Mouse (Mus musculus) heart, embryonic 14.5 days (tissue): ENCODE measurements at regions not wholly inside any gene's neighbourhood (a gene's known extent, or its start where the extent isn't known, plus 50 kb on each side); places are given as distances from the start of the nearest gene placed in this dataset.
A peak's percentile ranks its signal among the peaks of the same experiment; 100 is the strongest.

Experiments
- ATAC-seq: fragments of 200-750 bp; cut with Nextera tagmentation; 2 replicates; pipeline ENCODE4 v1.8.0; 2017; ENCODE audit warnings: low read depth, moderate TSS enrichment; ENCODE audit not compliant: insufficient number of reproducible peaks, insufficient read depth, low FRiP score
- H3K27ac ChIP-seq, 2 experiments: fragments of 200-500 bp in 1 of 2; fragments of 300-500 bp in 1 of 2; sonication (generic) in 1 of 2; replicated peaks in 1 of 2; 2 replicates each; pipeline ENCODE4 v1.5.1; 2012 to 2014; ENCODE audit warnings: low read depth in 2 of 2, low read length in 2 of 2, control low read depth in 1 of 2, mild to moderate bottlenecking in 1 of 2, mixed read lengths in 1 of 2; ENCODE audit not compliant: control insufficient read depth in 1 of 2, insufficient read depth in 1 of 2
- H3K27me3 ChIP-seq: fragments of 300-500 bp; sonication (generic); 2 replicates; pipeline ENCODE4 v1.6.1; 2014; ENCODE audit warnings: mild to moderate bottlenecking, low read length, control low read depth; ENCODE audit not compliant: control insufficient read depth, insufficient read depth
- H3K36me3 ChIP-seq: fragments of 300-500 bp; sonication (generic); 2 replicates; pipeline ENCODE4 v1.6.1; 2014; ENCODE audit warnings: mild to moderate bottlenecking, control low read depth, low read length, mixed read lengths; ENCODE audit not compliant: control insufficient read depth, insufficient read depth
- H3K4me1 ChIP-seq, 2 experiments: fragments of 200-500 bp in 1 of 2; fragments of 300-500 bp in 1 of 2; sonication (generic) in 1 of 2; 2 replicates each; pipeline ENCODE4 v1.6.1; 2012 to 2014; ENCODE audit warnings: low read length in 2 of 2, control low read depth in 1 of 2, mixed read lengths in 1 of 2; ENCODE audit not compliant: control insufficient read depth in 2 of 2, insufficient read depth in 2 of 2
- H3K4me2 ChIP-seq: fragments of 300-500 bp; sonication (generic); 2 replicates; pipeline ENCODE4 v1.6.1; 2014; ENCODE audit warnings: mild to moderate bottlenecking, low read length
- H3K4me3 ChIP-seq, 2 experiments: fragments of 200-500 bp in 1 of 2; fragments of 300-500 bp in 1 of 2; sonication (generic) in 1 of 2; 2 replicates each; pipeline ENCODE4 v1.5.1; 2012 to 2014; ENCODE audit warnings: low read length in 2 of 2, mild to moderate bottlenecking in 2 of 2, control low read depth in 1 of 2, low read depth in 1 of 2, moderate library complexity in 1 of 2; ENCODE audit not compliant: control insufficient read depth in 1 of 2, insufficient read depth in 1 of 2
- H3K9ac ChIP-seq: fragments of 300-500 bp; sonication (generic); 2 replicates; pipeline ENCODE4 v1.6.1; 2014; ENCODE audit warnings: mild to moderate bottlenecking, low read length
- H3K9me3 ChIP-seq: fragments of 300-500 bp; sonication (generic); 2 replicates; pipeline ENCODE4 v1.6.1; 2016; ENCODE audit warnings: low read length, control low read depth; ENCODE audit not compliant: control insufficient read depth
- WGBS: fragments of 180-500 bp; shearing (Covaris S2); extraction: QIAGEN DNeasy Blood & Tissue Kit; methylation state at CpG from one replicate; pipeline ENCODE4 v1.1.7; 2014; 5-methylcytosine and 5-hydroxymethylcytosine counted together

DNA sequence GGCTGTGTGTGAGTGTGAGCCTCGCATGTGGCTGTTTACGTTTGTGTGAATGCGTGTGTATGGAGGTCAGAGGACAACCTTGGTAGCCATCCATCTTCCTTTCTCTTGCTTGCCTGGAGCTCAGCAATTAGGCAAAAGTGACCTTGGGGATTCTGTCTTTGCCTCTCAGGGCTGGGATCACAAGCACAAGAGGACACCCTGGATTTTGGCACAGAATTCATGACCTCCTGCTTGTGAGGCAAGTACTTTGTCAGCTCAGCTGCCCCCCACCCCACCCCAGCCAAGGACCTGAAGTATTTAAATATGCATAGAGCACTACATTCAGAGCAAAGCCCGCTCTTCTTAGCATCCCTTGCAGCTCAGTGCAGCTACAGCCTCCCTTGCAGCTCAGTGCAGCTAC lies 84.6 kb upstream of the Sulf2 start:
- Histone ChIP-seq H3K9me3 (no peaks in the 10 kb centered on the region), H3K4me1 (peaks cover 5 to 9% of the 10 kb centered on the region in 2 experiments), H3K36me3 (no peaks in the 10 kb centered on the region), H3K4me3 (no peak overlapping the region), H3K4me2 (no peak overlapping the region), H3K27me3 (no peaks in the 10 kb centered on the region), H3K27ac (no peak overlapping the region), H3K9ac (no peak overlapping the region)
- 96% methylated on average over 4 of the region's 4 CpGs for WGBS
- ATAC-seq: no peak

DNA sequence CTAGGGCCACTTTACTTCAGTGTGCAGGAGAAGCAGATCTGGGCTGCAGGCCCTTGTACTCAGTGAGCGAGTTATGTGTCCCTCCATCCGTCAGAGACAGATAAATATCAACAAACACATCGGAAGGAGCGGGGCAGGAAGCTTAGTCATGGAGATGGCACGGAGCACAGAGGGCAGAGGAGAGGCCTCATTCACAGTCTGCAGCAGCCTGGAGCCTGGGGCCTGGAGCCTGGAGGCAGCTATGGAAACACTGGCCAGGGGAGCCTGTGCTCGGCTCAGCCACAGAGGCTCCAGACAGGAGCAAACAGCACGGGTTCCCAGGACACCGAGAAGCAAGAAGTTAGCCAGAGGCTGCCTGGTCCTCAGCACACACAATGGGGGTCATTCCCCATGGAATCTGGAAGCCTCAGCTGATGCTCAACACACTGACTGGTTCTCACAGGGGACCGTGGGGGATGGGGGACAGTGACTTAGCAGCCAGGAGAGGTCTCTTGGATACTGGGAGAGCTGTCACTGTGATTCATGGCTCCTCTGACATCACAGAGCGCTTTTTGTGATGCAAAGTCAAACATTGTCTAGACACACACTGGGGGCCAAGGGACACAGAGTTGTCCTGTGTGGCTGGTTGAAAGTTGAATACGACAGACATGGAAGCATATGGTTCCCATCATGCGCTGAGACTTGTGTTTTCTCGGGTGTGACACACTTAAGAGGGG lies 82.2 kb upstream of the Sulf2 start:
- Histone ChIP-seq H3K9ac (no peak overlapping the region), H3K4me2 (no peak overlapping the region), H3K27ac (no peak overlapping the region), H3K36me3 (no peaks in the 10 kb centered on the region), H3K9me3 (no peaks in the 10 kb centered on the region), H3K4me1 (peaks cover 4 to 10% of the 10 kb centered on the region in 2 experiments; a peak in 3 of 4 replicates), H3K4me3 (no peak overlapping the region), H3K27me3 (no peaks in the 10 kb centered on the region)
- 47% methylated on average over 13 of the region's 13 CpGs for WGBS
- no peak for ATAC-seq

- ATAC-seq: no peak
Observed at GRCm38 (mm10) chr2:166236102-166236501, 80.6 kb upstream of the Sulf2 start.

GRCm38 (mm10) chr2:166234579-166235212 lies 79.2 kb upstream of the Sulf2 start:
- Histone ChIP-seq H3K9me3 (no peaks in the 10 kb centered on the region), H3K27me3 (no peaks in the 10 kb centered on the region), H3K36me3 (no peaks in the 10 kb centered on the region), H3K4me3 (no peak overlapping the region), H3K4me1 (peaks cover 10 to 18% of the 10 kb centered on the region in 2 experiments), H3K4me2 (no peak overlapping the region), H3K27ac (no peak overlapping the region), H3K9ac (no peak overlapping the region)
- 69% methylated on average over 7 of the region's 7 CpGs for WGBS
- no peak for ATAC-seq

More at GRCm38 (mm10) chr2:166236102-166236501, 80.6 kb upstream of the Sulf2 start:
- Histone ChIP-seq H3K27ac (no peak overlapping the region), H3K9me3 (no peaks in the 10 kb centered on the region), H3K4me2 (no peak overlapping the region), H3K9ac (no peak overlapping the region), H3K4me3 (no peak overlapping the region), H3K36me3 (no peaks in the 10 kb centered on the region), H3K4me1 (peaks cover 10 to 18% of the 10 kb centered on the region in 2 experiments), H3K27me3 (no peaks in the 10 kb centered on the region)
- WGBS: 85% methylated on average over 5 of the region's 5 CpGs

DNA sequence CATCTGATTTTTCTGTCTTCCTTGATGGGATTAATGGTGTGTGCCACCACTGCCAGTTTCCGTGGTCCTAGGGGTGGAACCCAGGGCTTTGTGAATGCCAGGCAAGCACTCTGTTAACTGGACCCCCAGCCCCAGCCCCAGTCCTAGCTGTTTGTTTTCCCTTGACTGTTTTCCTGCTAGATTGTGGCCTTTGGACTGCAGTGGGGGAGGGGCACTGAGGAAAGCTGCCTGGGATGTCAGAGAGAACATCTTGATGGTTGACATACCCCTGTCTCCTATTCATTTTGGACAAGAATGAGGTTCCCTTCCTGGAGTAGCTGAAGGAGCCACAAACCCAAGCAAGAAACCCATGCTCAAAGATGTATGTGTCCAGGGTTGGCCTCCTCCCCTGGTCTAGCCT lies 77.8 kb upstream of the Sulf2 start:
- no peak overlapping the region for H3K4me2 ChIP-seq
- no peak overlapping the region for H3K9ac ChIP-seq
- H3K27ac ChIP-seq: no peak overlapping the region
- no peak overlapping the region for H3K4me3 ChIP-seq
- H3K36me3 ChIP-seq: no peaks in the 10 kb centered on the region
- H3K27me3 ChIP-seq: no peaks in the 10 kb centered on the region
- no peak for ATAC-seq
- WGBS: 68% methylated on average over 1 of the region's 1 CpGs
- no peaks in the 10 kb centered on the region for H3K9me3 ChIP-seq
- peaks cover 10 to 18% of the 10 kb centered on the region in 2 experiments for H3K4me1 ChIP-seq

DNA sequence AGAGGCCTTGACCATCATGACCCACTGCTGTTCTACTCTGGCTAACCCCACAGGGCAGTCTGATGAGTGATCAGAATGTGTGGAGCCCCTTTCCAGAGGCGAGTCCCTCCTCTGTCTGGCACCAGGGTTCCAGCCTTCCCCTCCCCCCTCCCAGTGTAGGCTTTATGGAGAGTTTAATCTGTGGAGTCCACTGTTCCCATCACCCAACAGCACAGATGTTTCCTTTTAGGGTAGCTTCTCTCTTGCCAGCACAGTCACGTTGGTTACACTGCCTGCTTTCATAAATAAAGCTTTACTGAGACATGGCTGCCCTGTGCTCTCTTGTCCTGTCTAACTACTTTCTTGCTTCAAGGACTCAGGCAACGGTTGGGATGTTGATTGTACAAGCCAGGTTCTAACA lies 76.9 kb upstream of the Sulf2 start:
- 29% methylated on average over 3 of the region's 3 CpGs for WGBS
- peak overlapping the region in 1 of 2 experiments; percentile 60; a peak in 1 of 4 replicates for H3K27ac ChIP-seq
- no peaks in the 10 kb centered on the region for H3K27me3 ChIP-seq
- no peak overlapping the region for H3K4me2 ChIP-seq
- ATAC-seq: no peak
- H3K9ac ChIP-seq: no peak overlapping the region
- no peaks in the 10 kb centered on the region for H3K36me3 ChIP-seq
- peaks cover 11 to 17% of the 10 kb centered on the region in 2 experiments for H3K4me1 ChIP-seq
- no peak overlapping the region for H3K4me3 ChIP-seq
- no peaks in the 10 kb centered on the region for H3K9me3 ChIP-seq

- Histone ChIP-seq H3K27ac (no peak overlapping the region), H3K4me1 (peaks cover 18 to 22% of the 10 kb centered on the region in 2 experiments), H3K4me2 (no peak overlapping the region), H3K9me3 (no peaks in the 10 kb centered on the region), H3K4me3 (no peak overlapping the region), H3K9ac (no peak overlapping the region), H3K36me3 (no peaks in the 10 kb centered on the region), H3K27me3 (no peaks in the 10 kb centered on the region)
- WGBS: 87% methylated on average over 6 of the region's 6 CpGs
- ATAC-seq: no peak
Observed at GRCm38 (mm10) chr2:166230617-166231016, 75.2 kb upstream of the Sulf2 start.
